Mouse (Mus musculus) hindbrain, embryonic 16.5 days (tissue): ENCODE measurements around the gene Clic5. TPM values are rescaled to one million over a fixed set of nuclear protein-coding genes. Genes with fewer than 3 reads are reported as not detected.
A peak's percentile ranks its signal among the peaks of the same experiment; 100 is the strongest.

ENCODE experiments used
- ATAC-seq: fragments of 200-750 bp; cut with Nextera tagmentation; 2 replicates; pipeline ENCODE4 v1.8.0; 2017; ENCODE audit warnings: moderate TSS enrichment, moderate library complexity
- H3K27ac ChIP-seq: fragments of 300-500 bp; sonication (generic); 2 replicates; pipeline ENCODE4 v1.5.1; 2014; ENCODE audit warnings: low read depth, mild to moderate bottlenecking, control low read depth, low read length, moderate library complexity
- H3K27me3 ChIP-seq: fragments of 300-500 bp; sonication (generic); replicated peaks from 2 replicates; pipeline ENCODE4 v1.6.1; 2014; ENCODE audit warnings: low read length; ENCODE audit not compliant: control insufficient read depth, insufficient read depth
- H3K36me3 ChIP-seq: fragments of 300-500 bp; sonication (generic); 2 replicates; pipeline ENCODE4 v1.6.1; 2014; ENCODE audit warnings: mild to moderate bottlenecking, low read length, moderate library complexity, mixed read lengths; ENCODE audit not compliant: control insufficient read depth, insufficient read depth
- H3K4me1 ChIP-seq: fragments of 300-500 bp; sonication (generic); 2 replicates; pipeline ENCODE4 v1.6.1; 2014; ENCODE audit warnings: low read depth, low read length; ENCODE audit not compliant: control insufficient read depth, insufficient read depth
- H3K4me2 ChIP-seq: fragments of 300-500 bp; sonication (generic); 2 replicates; pipeline ENCODE4 v1.6.1; 2014; ENCODE audit warnings: mild to moderate bottlenecking, low read length, control low read depth, moderate library complexity
- H3K4me3 ChIP-seq: fragments of 300-500 bp; sonication (generic); 2 replicates; pipeline ENCODE4 v1.5.1; 2014; ENCODE audit warnings: mild to moderate bottlenecking, low read length, control low read depth, moderate library complexity
- H3K9ac ChIP-seq: fragments of 300-500 bp; sonication (generic); 2 replicates; pipeline ENCODE4 v1.6.1; 2014; ENCODE audit warnings: low read depth, mild to moderate bottlenecking, control low read depth, low read length, moderate library complexity
- H3K9me3 ChIP-seq: fragments of 300-500 bp; sonication (generic); 2 replicates; pipeline ENCODE4 v1.6.1; 2014; ENCODE audit warnings: mild to moderate bottlenecking, low read length, moderate library complexity; ENCODE audit not compliant: control insufficient read depth
- WGBS: fragments of 180-500 bp; shearing (Covaris S2); extraction: QIAGEN DNeasy Blood & Tissue Kit; methylation state at CpG from one replicate; pipeline ENCODE4 v1.1.7; 2014; 5-methylcytosine and 5-hydroxymethylcytosine counted together
- polyA plus RNA-seq: library from polyadenylated mRNA; unstranded; fragments of >200 nt; fragmentation: Nextera tagmentation; extraction: Ambion mirVana; gene quantifications from 2 replicates; pipeline ENCODE4 v1.2.1, GENCODE M21; 2015

The Clic5 gene
- 0.43 and 0.52 TPM in 2 replicates for polyA plus RNA-seq

DNA sequence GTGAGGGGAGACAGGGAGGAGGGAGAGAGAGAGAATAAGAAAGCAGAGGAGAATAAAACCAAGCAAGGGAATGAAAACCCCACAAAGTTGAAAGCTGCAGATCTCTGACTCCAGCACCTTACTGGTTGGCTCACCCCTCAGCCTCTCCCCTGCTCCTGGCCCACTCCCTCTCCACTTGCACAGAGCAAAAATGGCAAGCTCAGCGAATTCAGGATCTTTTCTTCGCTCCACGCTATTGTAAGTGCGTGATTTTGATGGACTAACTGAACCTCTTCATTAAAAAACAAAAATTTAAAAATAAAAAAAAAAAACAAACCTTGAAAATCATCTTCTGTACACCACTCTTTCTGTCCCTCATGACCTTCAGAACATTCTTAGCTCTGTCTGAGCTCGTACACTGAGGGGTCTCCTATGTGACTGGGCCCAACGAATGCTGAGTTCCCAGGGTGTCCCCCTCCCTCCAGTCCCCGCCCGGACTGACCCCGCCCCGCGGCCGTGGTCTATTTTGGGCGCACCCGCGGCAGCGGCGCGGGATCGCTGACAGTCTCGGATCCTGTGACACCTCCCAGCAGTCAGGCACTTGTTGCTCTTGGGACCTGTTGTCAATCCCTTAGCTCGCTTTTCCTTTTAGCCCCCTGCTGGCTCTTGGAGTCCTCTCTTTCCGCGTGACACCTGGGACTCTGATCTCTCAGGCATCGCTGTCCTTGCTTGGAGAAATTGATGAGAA is at the start of gene Clic5:
Gene Clic5, plus strand, starts transcription at position 543 of the 727 bp plus-strand sequence.
- H3K27me3 ChIP-seq, result no peaks in the 10 kb centered on the region; the same call in 1 of the 2 replicates
- no peak within 1 kb of the TSS for H3K27ac ChIP-seq
- H3K4me2 ChIP-seq, result peak within 1 kb of the TSS; percentile 98
- peak; percentile 63; the same call in 1 of the 2 replicates for ATAC-seq
- H3K4me1 ChIP-seq, result peaks cover 14% of the 10 kb centered on the region
- H3K9me3 ChIP-seq, result no peaks in the 10 kb centered on the region
- no peaks in the 10 kb centered on the region for H3K36me3 ChIP-seq
- H3K4me3 ChIP-seq, result peak within 1 kb of the TSS; percentile 47
- peak within 1 kb of the TSS; percentile 52 for H3K9ac ChIP-seq
- WGBS, result 3% methylated on average over 24 of the region's 24 CpGs

DNA sequence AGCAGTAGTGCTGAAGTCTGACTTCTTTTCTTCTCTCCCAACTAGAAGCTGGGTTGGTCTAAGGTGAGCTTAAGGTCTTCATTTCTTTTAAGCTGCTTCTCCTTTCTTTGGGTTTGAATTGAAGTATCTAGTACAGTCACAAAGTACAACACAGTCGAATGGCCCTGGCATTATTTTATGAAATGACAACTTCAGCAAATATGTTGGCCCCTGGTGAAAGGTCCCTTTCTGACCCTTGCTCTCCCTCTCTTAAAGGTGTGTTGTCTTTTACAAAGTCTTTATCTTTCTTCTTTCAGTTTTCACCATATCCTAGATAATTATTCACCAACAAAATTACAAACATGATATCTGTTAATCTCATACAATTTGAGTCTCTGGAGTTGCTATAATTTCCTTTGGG is 42.6 kb upstream of the Clic5 start:
- Histone ChIP-seq H3K4me1 (no peaks in the 10 kb centered on the region), H3K27ac (no peak overlapping the region), H3K9ac (no peak overlapping the region), H3K27me3 (no peaks in the 10 kb centered on the region), H3K9me3 (no peaks in the 10 kb centered on the region), H3K4me3 (no peak overlapping the region), H3K36me3 (no peaks in the 10 kb centered on the region), H3K4me2 (no peak overlapping the region)
- ATAC-seq, result no peak
- 79% methylated on average over 1 of the region's 1 CpGs for WGBS

DNA sequence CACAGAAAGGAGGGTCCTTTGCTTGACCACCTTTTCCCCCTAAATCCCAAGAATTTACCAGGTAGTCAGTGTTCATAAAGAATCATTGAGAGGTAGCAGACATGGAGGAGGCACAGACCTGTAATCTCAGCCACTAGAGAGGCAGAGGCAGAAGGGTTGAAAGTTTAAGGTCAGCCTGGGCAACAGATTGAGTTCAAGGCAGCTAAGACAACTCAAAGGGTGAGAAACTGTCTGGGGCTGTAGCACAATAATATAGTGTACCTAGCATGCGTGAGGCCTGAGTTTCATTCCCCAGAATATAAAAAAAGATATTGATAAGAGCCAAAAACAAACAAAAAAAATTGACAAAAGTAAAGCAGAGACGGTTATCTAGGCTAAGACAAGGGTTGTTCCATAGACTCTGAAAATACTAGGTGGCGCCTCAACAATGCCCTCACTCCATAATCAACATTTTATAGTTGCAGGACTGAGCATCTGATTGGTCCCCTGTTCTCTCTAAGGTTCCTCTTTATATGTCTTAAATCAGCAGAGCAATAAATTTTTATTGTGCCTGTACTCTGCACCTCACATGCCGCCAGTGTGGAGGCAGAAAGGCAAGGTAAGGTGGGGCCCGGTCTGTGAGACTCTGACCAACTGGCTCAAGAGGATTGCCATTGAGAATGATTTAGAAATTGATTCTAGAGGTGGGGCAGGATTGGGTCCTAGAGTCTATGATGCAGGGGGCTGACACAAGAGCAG is 40.1 kb upstream of the Clic5 start:
- no peaks in the 10 kb centered on the region for H3K27me3 ChIP-seq
- H3K4me1 ChIP-seq, result no peaks in the 10 kb centered on the region
- H3K9ac ChIP-seq, result no peak overlapping the region
- WGBS, result 95% methylated on average over 5 of the region's 5 CpGs
- no peak overlapping the region for H3K27ac ChIP-seq
- H3K36me3 ChIP-seq, result no peaks in the 10 kb centered on the region
- H3K9me3 ChIP-seq, result no peaks in the 10 kb centered on the region
- ATAC-seq, result no peak
- no peak overlapping the region for H3K4me3 ChIP-seq
- no peak overlapping the region for H3K4me2 ChIP-seq

DNA sequence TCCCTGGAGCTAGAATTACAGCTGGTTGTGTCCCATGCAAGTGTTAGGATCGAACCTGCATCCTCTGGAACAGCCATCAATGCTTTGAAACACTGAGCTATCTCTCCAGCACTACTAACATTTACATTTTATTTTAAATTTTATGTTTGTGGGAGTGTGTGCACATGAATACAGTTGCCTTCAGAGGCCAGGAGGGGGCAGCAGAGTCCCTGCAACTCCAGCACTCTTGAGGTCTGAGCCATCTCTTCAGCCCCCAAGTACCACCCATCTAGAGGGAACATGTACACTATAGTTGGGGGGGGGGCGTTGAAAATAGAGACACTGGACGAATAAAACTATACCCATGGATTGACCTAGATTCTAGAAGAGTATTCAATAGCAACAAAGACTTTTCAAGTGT is 37.3 kb upstream of the Clic5 start:
- H3K9ac ChIP-seq, result no peak overlapping the region
- H3K4me3 ChIP-seq, result no peak overlapping the region
- H3K27me3 ChIP-seq, result no peaks in the 10 kb centered on the region
- no peak overlapping the region for H3K4me2 ChIP-seq
- no peaks in the 10 kb centered on the region for H3K4me1 ChIP-seq
- no peak overlapping the region for H3K27ac ChIP-seq
- H3K36me3 ChIP-seq, result no peaks in the 10 kb centered on the region
- no peaks in the 10 kb centered on the region for H3K9me3 ChIP-seq
- 72% methylated on average over 3 of the region's 3 CpGs for WGBS
- ATAC-seq, result no peak

DNA sequence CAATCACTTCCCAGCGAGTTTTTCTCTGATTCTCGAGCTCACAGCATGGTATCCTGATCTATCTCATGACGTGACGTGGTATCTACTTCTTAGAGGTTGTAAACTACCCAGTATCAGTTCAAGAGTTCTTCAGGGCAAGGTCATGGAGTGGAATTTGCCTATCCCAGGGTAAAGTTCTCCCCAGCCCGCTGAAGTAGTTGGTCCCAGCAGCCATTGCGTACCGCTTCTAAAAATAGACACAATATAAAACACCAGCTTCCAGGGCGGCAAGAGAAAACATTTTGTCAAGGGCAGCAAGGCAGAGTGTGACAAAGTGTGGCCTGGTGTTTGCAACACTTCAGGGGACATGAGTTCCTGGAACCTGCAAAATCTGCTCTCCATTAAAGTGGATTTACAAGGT is 36.5 kb upstream of the Clic5 start:
- no peak overlapping the region for H3K4me2 ChIP-seq
- no peak for ATAC-seq
- no peak overlapping the region for H3K27ac ChIP-seq
- H3K36me3 ChIP-seq, result no peaks in the 10 kb centered on the region
- H3K9ac ChIP-seq, result no peak overlapping the region
- 87% methylated on average over 8 of the region's 8 CpGs for WGBS
- no peaks in the 10 kb centered on the region for H3K27me3 ChIP-seq
- H3K4me3 ChIP-seq, result no peak overlapping the region
- no peaks in the 10 kb centered on the region for H3K9me3 ChIP-seq
- H3K4me1 ChIP-seq, result no peaks in the 10 kb centered on the region

DNA sequence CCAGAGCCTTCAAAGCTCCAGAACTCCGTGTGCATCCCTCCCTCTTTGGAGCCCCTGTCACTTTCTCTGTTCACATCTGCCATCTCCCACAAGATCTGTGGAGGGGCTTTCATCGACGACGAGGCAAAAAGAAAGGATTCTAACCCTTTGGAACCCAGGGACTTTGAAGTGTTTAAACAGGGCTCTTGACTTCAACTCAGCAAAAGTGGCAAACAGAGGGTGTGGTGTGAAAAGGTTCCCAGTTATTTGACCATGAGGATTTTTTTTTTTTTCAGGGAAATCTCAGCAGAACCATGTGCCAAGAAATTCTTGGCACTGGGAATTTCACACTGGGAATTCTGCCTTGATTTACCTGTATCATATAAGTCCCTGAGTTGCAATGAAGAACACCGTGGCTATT is 34.5 kb upstream of the Clic5 start:
- ATAC-seq, result no peak
- no peaks in the 10 kb centered on the region for H3K4me1 ChIP-seq
- H3K27ac ChIP-seq, result no peak overlapping the region
- no peak overlapping the region for H3K4me3 ChIP-seq
- H3K27me3 ChIP-seq, result no peaks in the 10 kb centered on the region
- H3K36me3 ChIP-seq, result no peaks in the 10 kb centered on the region
- no peak overlapping the region for H3K4me2 ChIP-seq
- WGBS, result 50% methylated on average over 5 of the region's 5 CpGs
- H3K9me3 ChIP-seq, result no peaks in the 10 kb centered on the region
- no peak overlapping the region for H3K9ac ChIP-seq

DNA sequence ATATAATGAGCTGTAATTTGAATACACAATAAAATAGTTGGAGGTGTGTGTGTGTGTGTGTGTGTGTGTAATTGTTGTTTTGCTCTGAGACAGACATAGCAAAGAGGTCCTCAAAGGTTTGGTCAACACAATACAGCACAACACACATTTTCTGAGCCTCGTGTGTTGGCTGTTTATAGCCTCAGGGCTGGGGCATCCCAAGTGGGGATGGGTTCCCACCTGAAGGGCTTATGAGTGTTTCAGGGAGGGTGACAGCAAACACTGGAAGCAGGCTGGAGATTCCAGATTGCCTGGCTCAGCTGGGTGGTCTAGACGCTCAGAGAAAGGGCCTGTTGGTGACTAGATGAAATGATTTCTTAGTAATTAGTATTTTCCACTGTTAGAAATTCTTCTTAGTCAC is 33.2 kb upstream of the Clic5 start:
- H3K4me2 ChIP-seq, result no peak overlapping the region
- no peak for ATAC-seq
- no peak overlapping the region for H3K9ac ChIP-seq
- H3K36me3 ChIP-seq, result no peaks in the 10 kb centered on the region
- no peak overlapping the region for H3K4me3 ChIP-seq
- H3K9me3 ChIP-seq, result no peaks in the 10 kb centered on the region
- no peaks in the 10 kb centered on the region for H3K4me1 ChIP-seq
- H3K27ac ChIP-seq, result no peak overlapping the region
- WGBS, result 78% methylated on average over 2 of the region's 2 CpGs
- H3K27me3 ChIP-seq, result no peaks in the 10 kb centered on the region

DNA sequence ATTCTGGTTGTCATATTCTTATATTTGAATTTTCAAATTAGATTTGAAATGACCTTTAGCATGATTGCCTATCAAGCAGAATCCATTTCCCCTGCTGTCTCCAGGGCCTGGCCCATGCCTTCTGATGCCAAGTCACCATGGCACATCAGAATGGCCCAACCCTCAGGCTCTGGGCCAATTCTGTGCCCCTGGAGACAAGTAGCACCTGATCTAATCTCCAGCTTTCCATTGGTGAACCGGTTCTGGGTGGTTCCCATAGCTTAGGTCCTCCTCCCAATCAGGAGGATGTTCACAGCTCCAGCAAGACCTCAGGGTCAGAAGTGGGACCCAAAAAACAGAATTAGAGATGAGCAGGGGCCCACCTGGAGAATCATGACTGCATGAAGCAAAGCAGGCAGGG is 30.2 kb upstream of the Clic5 start:
- no peaks in the 10 kb centered on the region for H3K9me3 ChIP-seq
- no peaks in the 10 kb centered on the region for H3K36me3 ChIP-seq
- H3K4me1 ChIP-seq, result no peaks in the 10 kb centered on the region
- H3K27me3 ChIP-seq, result no peaks in the 10 kb centered on the region
- no peak overlapping the region for H3K4me3 ChIP-seq
- no peak overlapping the region for H3K9ac ChIP-seq
- no peak overlapping the region for H3K27ac ChIP-seq
- WGBS, result 68% methylated on average over 1 of the region's 1 CpGs
- no peak overlapping the region for H3K4me2 ChIP-seq
- no peak for ATAC-seq

DNA sequence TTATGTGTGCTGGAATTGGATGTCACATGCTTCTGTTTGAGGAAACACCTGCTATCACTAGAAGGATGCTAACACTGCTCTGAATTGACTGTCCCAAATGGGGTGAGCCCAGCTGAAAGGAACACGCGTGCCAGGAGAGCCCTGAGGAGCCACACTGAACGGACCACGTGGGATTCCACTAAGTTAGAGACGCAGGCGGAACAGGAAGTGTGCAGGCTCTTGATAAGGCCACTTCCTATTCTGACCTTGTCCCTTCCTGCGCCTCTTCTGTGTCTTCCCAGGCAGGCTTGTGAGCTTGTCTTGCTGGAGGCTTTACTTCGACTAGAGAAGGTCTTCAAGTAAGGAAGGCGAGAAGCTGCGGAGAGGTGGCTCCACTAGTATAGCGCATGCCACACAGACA is 27.9 kb upstream of the Clic5 start:
- 90% methylated on average over 11 of the region's 11 CpGs for WGBS
- ATAC-seq, result no peak
- H3K36me3 ChIP-seq, result no peaks in the 10 kb centered on the region
- H3K27ac ChIP-seq, result no peak overlapping the region
- H3K9ac ChIP-seq, result no peak overlapping the region
- H3K4me1 ChIP-seq, result no peaks in the 10 kb centered on the region
- H3K4me3 ChIP-seq, result no peak overlapping the region
- no peak overlapping the region for H3K4me2 ChIP-seq
- no peaks in the 10 kb centered on the region for H3K27me3 ChIP-seq
- no peaks in the 10 kb centered on the region for H3K9me3 ChIP-seq
